Mouse (Mus musculus) limb, embryonic 12.5 days (tissue): ENCODE measurements around the gene Rps6kc1. TPM values are rescaled to one million over a fixed set of nuclear protein-coding genes. Genes with fewer than 3 reads are reported as not detected.

Experiments used
- ATAC-seq: fragments of 200-750 bp; cut with Nextera tagmentation; 2 replicates; pipeline ENCODE4 v1.8.0; 2017; ENCODE audit warnings: low read depth, moderate TSS enrichment; ENCODE audit not compliant: insufficient number of reproducible peaks, insufficient read depth, low FRiP score, low TSS enrichment
- H3K27ac ChIP-seq: fragments of 300-500 bp; sonication (generic); 2 replicates; pipeline ENCODE4 v1.5.1; 2016; ENCODE audit warnings: mild to moderate bottlenecking, moderate library complexity
- H3K27me3 ChIP-seq: fragments of 300-500 bp; sonication (generic); 2 replicates; pipeline ENCODE4 v1.6.1; 2016; ENCODE audit warnings: mild to moderate bottlenecking, moderate library complexity
- H3K36me3 ChIP-seq: fragments of 300-500 bp; sonication (generic); 2 replicates; pipeline ENCODE4 v1.6.1; 2016; ENCODE audit warnings: mild to moderate bottlenecking, moderate library complexity
- H3K4me1 ChIP-seq: fragments of 300-500 bp; sonication (generic); replicated peaks from 2 replicates; pipeline ENCODE4 v1.6.1; 2016
- H3K4me2 ChIP-seq: fragments of 300-500 bp; sonication (generic); 2 replicates; pipeline ENCODE4 v1.6.1; 2016; ENCODE audit warnings: mild to moderate bottlenecking, moderate library complexity
- H3K4me3 ChIP-seq: fragments of 300-500 bp; sonication (generic); replicated peaks from 2 replicates; pipeline ENCODE4 v1.5.1; 2016; ENCODE audit warnings: mild to moderate bottlenecking
- H3K9ac ChIP-seq: fragments of 300-500 bp; sonication (generic); replicated peaks from 2 replicates; pipeline ENCODE4 v1.6.1; 2016; ENCODE audit warnings: mild to moderate bottlenecking, moderate library complexity
- H3K9me3 ChIP-seq: fragments of 300-500 bp; sonication (generic); 2 replicates; pipeline ENCODE4 v1.6.1; 2016; ENCODE audit warnings: mild to moderate bottlenecking, moderate library complexity
- WGBS: fragments of 180-500 bp; shearing (Covaris S2); methylation state at CpG from one replicate; pipeline ENCODE4 v1.1.7; 2016; 5-methylcytosine and 5-hydroxymethylcytosine counted together
- polyA plus RNA-seq: library from polyadenylated mRNA; unstranded; fragments of >200 nt; fragmentation: Nextera tagmentation; extraction: Ambion mirVana; gene quantifications from 2 replicates; pipeline ENCODE4 v1.2.1, GENCODE M21; 2016

Rps6kc1 gene
- polyA plus RNA-seq, 1 experiment from 2014 or later: 17.8 TPM

GRCm38 (mm10) chr1:190665490-190665875, 246.1 kb downstream of the Rps6kc1 start:
- no peak overlapping the region for H3K4me2 ChIP-seq
- no peak overlapping the region for H3K9ac ChIP-seq
- no peak overlapping the region for H3K4me3 ChIP-seq
- H3K9me3 ChIP-seq: no peaks in the 10 kb centered on the region
- no peaks in the 10 kb centered on the region; the same call in 1 of the 2 replicates for H3K27me3 ChIP-seq
- H3K36me3 ChIP-seq: no peaks in the 10 kb centered on the region
- no peak overlapping the region for H3K27ac ChIP-seq
- ATAC-seq: no peak
- 82% methylated on average over 8 of the region's 8 CpGs for WGBS
- H3K4me1 ChIP-seq: 0 out of 2 replicates have a peak, but pooled peaks cover 9% of the 10 kb centered on the region

GRCm38 (mm10) chr1:190664767-190665489, 246.6 kb downstream of the Rps6kc1 start:
- 85% methylated on average over 21 of the region's 21 CpGs for WGBS
- ATAC-seq: no peak
- no peaks in the 10 kb centered on the region for H3K9me3 ChIP-seq

GRCm38 (mm10) chr1:190663996-190664395, 247.6 kb downstream of the Rps6kc1 start:
- no peak for ATAC-seq
- Histone ChIP-seq H3K27ac (no peak overlapping the region), H3K9ac (no peak overlapping the region), H3K4me2 (no peak overlapping the region), H3K4me1 (peaks cover 16% of the 10 kb centered on the region; the same call in 1 of the 2 replicates), H3K27me3 (no peaks in the 10 kb centered on the region; the same call in 1 of the 2 replicates), H3K4me3 (no peak overlapping the region), H3K36me3 (no peaks in the 10 kb centered on the region), H3K9me3 (no peaks in the 10 kb centered on the region)
- WGBS: 88% methylated on average over 4 of the region's 4 CpGs

More at GRCm38 (mm10) chr1:190664767-190665489, 246.6 kb downstream of the Rps6kc1 start:
- Histone ChIP-seq H3K27ac (no peak overlapping the region), H3K36me3 (no peaks in the 10 kb centered on the region), H3K4me3 (no peak overlapping the region), H3K9ac (no peak overlapping the region), H3K27me3 (no peaks in the 10 kb centered on the region; the same call in 1 of the 2 replicates), H3K4me2 (no peak overlapping the region), H3K4me1 (0 out of 2 replicates have a peak, but pooled peaks cover 10% of the 10 kb centered on the region)

DNA sequence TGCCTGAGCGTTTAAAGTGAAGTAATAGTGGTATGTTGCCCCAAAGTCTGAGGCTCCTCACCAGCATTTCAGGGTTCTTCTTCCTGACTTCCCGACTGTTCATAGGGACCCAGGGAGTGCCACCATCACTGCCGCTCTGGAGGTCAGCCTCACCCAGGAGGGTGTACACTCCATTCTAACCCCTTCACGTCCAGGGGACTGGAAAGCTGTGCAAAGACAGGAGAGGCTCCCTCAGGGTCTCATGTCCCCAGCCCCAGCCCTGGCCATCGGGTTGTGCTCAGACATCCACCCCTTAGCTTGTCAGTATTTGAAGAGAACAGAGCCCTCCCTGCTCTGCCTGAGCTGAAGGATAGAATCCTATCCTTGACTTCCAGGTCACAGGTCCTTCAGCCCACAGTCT, 248.8 kb downstream of the Rps6kc1 start:
- ATAC-seq: no peak
- H3K9me3 ChIP-seq: no peaks in the 10 kb centered on the region
- no peaks in the 10 kb centered on the region for H3K36me3 ChIP-seq
- H3K4me3 ChIP-seq: no peak overlapping the region
- no peaks in the 10 kb centered on the region; the same call in 1 of the 2 replicates for H3K27me3 ChIP-seq
- no peak overlapping the region for H3K9ac ChIP-seq
- peaks cover 16% of the 10 kb centered on the region; the same call in 1 of the 2 replicates for H3K4me1 ChIP-seq
- 83% methylated on average over 5 of the region's 5 CpGs for WGBS
- no peak overlapping the region for H3K4me2 ChIP-seq
- no peak overlapping the region for H3K27ac ChIP-seq

- Histone ChIP-seq H3K36me3 (no peaks in the 10 kb centered on the region), H3K9me3 (no peaks in the 10 kb centered on the region), H3K27me3 (no peaks in the 10 kb centered on the region; the same call in 1 of the 2 replicates), H3K4me1 (peaks cover 16% of the 10 kb centered on the region; the same call in 1 of the 2 replicates), H3K9ac (no peak overlapping the region), H3K27ac (no peak overlapping the region), H3K4me3 (no peak overlapping the region), H3K4me2 (no peak overlapping the region)
- 71% methylated on average over 4 of the region's 4 CpGs for WGBS
- ATAC-seq: no peak
Observed at GRCm38 (mm10) chr1:190661764-190662163, 249.8 kb downstream of the Rps6kc1 start.

- Histone ChIP-seq H3K27ac (no peak overlapping the region), H3K4me1 (peaks cover 16% of the 10 kb centered on the region; the same call in 1 of the 2 replicates), H3K9me3 (no peaks in the 10 kb centered on the region), H3K4me2 (no peak overlapping the region), H3K36me3 (no peaks in the 10 kb centered on the region), H3K9ac (no peak overlapping the region), H3K27me3 (no peaks in the 10 kb centered on the region; the same call in 1 of the 2 replicates), H3K4me3 (no peak overlapping the region)
- WGBS: 87% methylated on average over 15 of the region's 15 CpGs
- no peak for ATAC-seq
Observed at GRCm38 (mm10) chr1:190661249-190661648, 250.3 kb downstream of the Rps6kc1 start.

DNA sequence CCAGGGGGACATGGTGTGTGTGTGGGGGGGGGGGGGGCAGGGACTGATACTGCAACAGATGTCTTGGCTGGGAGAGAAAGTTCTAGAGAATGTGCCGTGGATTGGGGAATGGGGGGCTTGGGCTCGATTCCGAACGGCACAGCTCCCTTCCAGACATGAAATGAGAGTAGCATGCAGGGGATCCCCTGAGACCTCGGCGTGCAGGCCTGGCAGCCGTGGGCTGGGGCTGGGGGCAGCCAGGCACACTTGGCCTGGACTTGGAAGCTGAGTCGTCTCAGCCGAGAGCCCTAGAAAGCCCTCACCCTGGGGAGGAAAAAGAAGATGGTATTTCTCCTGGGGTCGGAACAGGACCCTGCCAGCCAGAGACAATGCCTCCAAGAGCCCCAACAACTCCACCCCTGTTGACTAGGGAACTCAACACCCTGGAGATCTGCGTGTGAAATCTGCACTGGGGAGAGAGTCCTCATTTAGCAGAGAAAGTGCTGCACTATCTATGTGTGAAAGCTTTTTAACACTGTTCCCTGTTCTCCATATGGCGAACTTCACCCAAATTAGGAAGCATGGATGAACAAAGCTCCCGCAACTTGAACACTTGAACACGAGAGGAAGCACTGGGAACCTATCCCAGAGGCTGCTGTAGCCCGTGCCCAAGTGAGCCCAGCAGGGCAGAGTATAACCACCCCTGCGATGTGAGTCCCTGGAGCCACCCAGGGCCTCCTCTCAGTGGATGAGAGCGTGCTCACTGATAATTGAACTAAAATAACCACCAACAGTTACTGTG, 251.7 kb downstream of the Rps6kc1 start:
- no peak overlapping the region for H3K27ac ChIP-seq
- H3K27me3 ChIP-seq: no peaks in the 10 kb centered on the region; the same call in 1 of the 2 replicates
- no peak overlapping the region for H3K9ac ChIP-seq
- H3K4me3 ChIP-seq: no peak overlapping the region
- no peak for ATAC-seq
- peaks cover 15% of the 10 kb centered on the region; the same call in 1 of the 2 replicates for H3K4me1 ChIP-seq
- WGBS: 68% methylated on average over 17 of the region's 17 CpGs
- no peaks in the 10 kb centered on the region for H3K36me3 ChIP-seq
- H3K9me3 ChIP-seq: no peaks in the 10 kb centered on the region
- H3K4me2 ChIP-seq: no peak overlapping the region

DNA sequence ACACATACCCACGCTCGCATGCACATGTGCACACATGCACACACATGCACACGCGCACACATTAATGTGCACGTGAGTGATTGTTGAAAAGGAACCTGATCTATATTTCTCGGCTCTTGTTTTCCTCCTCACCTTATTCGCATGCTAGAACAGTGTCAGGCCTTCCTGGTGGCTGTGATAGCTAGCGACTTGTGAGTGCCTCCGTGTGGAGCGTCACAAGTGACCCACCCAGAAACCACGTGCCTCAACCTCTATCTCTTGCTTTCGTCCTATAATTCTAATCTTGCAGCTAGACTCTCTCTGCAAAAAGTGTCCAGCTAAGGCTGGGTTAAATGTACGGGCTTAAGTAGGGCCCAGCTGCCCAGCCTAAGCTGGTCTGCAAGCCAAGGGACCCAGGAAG, 253.3 kb downstream of the Rps6kc1 start:
- Histone ChIP-seq H3K9me3 (no peaks in the 10 kb centered on the region), H3K4me1 (peaks cover 9% of the 10 kb centered on the region; the same call in 1 of the 2 replicates), H3K27me3 (no peaks in the 10 kb centered on the region), H3K4me3 (no peak overlapping the region), H3K9ac (no peak overlapping the region), H3K36me3 (no peaks in the 10 kb centered on the region), H3K4me2 (no peak overlapping the region), H3K27ac (no peak overlapping the region)
- ATAC-seq: no peak
- WGBS: 93% methylated on average over 13 of the region's 13 CpGs

DNA sequence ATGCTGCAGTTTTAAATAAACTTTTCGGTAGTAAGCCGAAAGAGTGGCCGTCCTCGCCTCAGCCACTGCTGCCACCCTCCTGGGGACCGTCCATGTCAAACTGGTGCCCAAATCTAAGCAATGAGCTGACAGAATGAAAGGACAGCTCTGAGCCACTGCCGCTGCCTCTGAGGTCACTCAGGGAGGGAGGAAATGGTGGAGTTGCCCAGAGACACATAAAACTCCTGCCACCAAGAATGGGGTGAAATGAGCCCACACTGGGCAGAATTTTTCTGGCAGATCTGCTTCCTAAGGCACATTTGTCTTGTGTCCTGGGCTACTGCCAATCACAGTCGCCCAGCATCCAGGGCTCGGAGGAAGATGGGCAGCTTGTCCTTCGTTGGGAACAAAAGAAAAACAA, 255.5 kb downstream of the Rps6kc1 start:
- Histone ChIP-seq H3K4me2 (no peak overlapping the region), H3K4me3 (no peak overlapping the region), H3K9me3 (no peaks in the 10 kb centered on the region), H3K9ac (no peak overlapping the region), H3K27me3 (no peaks in the 10 kb centered on the region), H3K27ac (no peak overlapping the region), H3K4me1 (peaks cover 9% of the 10 kb centered on the region; the same call in 1 of the 2 replicates), H3K36me3 (no peaks in the 10 kb centered on the region)
- ATAC-seq: no peak
- 85% methylated on average over 9 of the region's 9 CpGs for WGBS

- Histone ChIP-seq H3K27ac (no peak overlapping the region), H3K4me3 (no peak overlapping the region), H3K9ac (no peak overlapping the region), H3K4me1 (peaks cover 9% of the 10 kb centered on the region; the same call in 1 of the 2 replicates), H3K36me3 (no peaks in the 10 kb centered on the region), H3K27me3 (no peaks in the 10 kb centered on the region), H3K9me3 (no peaks in the 10 kb centered on the region), H3K4me2 (no peak overlapping the region)
- WGBS: 92% methylated on average over 7 of the region's 7 CpGs
- no peak for ATAC-seq
Observed at GRCm38 (mm10) chr1:190655651-190656050, 255.9 kb downstream of the Rps6kc1 start.

DNA sequence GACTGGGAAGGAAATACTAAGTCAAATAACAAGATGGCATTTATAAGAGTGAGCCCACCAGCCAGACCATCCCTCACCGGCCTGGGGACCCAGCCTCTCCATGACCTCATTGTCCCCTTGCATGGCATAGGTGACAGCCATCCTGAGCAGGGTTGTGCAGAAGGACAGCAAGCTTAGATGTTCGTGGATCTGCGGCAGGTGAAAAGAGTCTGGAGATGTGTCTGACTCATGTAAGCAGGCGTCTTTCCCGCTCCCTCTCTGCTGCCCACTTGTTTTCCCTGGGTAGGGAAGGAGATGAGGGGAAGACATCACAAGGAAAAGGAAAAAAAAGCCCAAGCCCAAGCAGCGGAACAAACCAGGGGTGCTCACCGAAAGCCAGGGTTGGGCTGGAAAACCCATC, 256.5 kb downstream of the Rps6kc1 start:
- no peak for ATAC-seq
- WGBS: 86% methylated on average over 7 of the region's 7 CpGs
- Histone ChIP-seq H3K36me3 (no peaks in the 10 kb centered on the region), H3K4me2 (no peak overlapping the region), H3K4me1 (peaks cover 9% of the 10 kb centered on the region; the same call in 1 of the 2 replicates), H3K27ac (no peak overlapping the region), H3K9ac (no peak overlapping the region), H3K4me3 (no peak overlapping the region), H3K9me3 (no peaks in the 10 kb centered on the region), H3K27me3 (no peaks in the 10 kb centered on the region)
